Mouse (Mus musculus) ovary, adult 18-20 months (tissue): ENCODE results near the gene Gm49322.
A peak's percentile ranks its signal among the peaks of the same experiment; 100 is the strongest.

Experiments used
- DNase-seq: peaks from one replicate; pipeline ENCODE4 v3.0.0; 2022; ENCODE audit warnings: low spot score, mixed read lengths

Gene Gm49322

DNA sequence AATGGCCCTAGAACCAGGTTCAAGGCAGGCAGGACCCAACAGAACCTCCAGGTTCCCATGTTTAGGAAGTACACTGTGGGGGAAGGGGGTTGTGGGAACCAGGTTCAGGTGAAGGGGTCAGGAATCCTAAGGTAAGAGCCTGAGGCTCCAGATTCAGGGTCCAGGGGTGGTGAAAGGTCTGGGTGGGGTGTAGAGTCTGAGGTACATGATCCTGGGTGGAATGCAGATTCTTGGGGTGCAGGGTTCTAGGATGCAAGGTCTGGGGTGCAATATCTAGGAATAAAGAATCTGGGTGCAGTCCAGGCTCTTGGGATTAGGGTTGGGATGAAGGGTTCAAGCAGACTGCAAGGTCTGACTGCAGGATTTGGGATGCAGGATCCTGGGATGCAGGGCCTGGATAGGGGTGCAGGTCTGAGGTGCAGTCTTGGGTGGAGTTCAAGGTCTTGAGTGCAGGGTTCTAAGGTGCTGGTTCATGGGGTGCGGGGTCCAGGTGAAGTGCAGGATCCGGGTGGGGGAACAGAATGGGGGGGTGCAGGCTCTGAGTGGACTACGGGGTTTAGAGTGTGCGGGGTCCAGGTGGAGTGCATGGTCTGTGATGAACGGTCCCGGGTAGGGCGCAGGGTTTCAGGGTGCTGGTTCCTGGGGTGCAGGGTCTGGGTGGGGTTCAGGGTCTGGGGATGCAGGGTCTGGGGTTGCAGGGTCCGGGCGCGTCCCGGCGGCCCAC lies 49.7 kb downstream of the Gm49322 start:
- DNase-seq: no peak

DNA sequence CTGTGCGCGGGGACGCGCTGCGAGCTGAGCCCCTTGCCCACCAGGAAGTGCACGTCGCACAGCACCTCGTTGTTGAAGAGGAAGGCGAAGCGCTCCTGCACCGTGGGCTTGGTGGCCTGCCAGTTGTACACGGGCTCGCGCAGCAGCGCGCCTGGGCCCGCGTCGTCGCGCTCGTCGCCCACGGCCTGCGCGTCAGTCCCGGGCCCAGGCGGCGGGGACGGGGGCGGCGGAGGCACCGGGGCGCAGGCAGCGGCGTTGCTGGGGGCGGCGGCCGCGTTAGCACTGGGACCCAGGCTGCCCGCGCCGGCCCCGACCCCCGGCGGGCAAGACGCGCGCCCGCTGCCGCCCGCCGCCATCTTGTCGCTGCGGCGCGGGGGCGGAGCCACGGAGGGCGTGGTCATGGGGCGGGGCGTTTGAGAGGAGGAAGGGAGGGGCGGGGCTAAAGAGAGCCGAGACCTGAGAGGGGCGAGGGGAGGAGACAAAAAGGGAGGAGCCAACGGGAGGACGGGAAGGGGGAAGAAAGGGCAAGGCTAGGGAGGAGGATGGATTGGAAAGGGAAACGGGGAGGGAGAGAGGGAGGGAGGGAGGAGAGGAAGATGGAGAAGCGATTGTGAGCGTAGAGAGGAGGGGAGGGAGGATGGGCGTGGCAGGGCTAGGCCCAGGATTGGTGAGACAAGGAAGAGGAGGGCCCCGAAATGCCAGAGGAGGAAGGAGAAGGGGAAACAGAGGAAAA lies 50.5 kb downstream of the Gm49322 start:
- DNase-seq: peak; percentile 97

DNA sequence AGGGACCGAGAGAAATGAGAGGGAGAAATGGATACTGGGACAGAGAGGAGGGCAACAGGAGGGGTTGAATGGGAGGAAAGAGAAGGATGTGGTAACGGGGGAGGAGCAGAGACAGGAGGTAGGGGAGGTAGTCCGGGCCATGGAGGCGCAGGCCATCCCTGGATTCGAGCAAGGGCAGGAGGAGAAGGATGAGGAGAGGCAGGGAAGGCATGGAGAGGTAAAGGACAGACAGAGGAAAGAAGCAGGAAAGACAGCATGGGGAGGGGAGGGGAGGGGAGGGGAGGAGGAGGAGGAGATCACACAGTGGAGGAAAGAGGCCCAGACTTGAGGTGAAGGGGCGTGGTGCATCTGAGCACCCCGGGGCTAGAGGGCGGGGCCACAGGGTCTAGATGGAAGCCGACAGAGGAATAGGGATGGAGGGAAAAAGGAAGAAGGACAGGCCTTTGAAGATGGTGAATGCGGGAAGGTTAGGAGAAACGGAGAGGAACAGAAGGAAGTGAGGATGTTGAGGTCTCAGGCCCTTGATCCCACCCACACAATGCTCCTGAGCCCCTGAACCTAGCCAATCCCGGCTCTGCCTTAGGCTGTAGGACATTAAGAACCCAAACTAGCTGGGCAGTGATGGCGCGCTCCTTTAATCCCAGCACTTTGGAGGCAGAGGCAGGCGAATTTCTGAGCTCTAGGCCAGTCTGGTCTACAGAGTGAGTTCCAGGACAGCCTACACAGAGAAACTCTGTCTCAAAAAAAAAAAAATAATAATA lies 51.2 kb downstream of the Gm49322 start, which contains the start of gene Btbd2:
TSS of gene Btbd2 (minus strand) at position 209 of the 761 bp plus-strand sequence.
- no peak for DNase-seq

DNA sequence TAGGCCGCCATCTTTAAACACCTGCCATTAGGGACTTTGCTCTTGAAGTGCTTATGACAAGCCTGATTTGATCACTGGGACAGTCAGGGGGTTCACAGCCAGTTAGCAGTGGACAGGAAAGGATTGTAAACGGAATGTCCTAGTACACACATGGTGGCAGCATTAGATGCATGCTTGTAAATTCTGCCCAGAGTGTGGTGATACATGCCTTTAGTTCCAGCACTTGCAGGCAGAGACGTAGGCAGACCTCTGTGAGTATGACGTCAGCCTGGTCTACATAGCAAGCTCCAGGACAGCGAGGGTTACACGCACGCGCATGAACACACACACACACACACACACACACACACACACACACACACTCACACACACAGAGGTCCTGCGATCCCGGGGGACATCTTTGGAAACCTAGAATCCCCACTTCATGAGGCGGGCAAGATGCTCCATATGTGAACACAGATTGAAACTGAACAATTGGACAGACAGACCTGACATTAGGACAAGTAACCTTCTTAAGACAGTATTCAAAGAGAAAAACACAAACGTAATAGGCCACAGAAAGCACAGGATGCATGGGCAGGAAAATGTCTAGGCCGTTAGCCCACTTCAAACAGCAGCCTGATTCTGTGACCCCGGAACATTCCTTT lies 52.5 kb downstream of the Gm49322 start:
- no peak for DNase-seq

DNA sequence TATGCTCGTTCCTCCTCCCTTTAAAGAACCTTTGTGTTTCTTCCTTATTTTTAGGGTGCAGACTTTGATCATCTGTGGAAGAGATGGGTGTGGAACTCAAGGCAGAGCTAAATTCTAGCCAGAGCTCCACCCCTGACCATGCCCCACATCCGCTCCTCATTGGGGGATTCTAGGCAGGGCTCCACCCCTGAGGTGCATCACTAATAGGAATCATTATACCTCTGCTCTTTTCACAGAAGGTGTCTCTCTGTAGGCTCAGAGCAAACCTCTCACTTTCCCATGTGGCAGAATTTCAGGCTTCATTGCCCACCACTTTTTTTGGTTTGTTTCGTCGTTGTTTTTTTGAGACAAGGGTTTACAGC lies 53.0 kb downstream of the Gm49322 start:
- DNase-seq: no peak

DNA sequence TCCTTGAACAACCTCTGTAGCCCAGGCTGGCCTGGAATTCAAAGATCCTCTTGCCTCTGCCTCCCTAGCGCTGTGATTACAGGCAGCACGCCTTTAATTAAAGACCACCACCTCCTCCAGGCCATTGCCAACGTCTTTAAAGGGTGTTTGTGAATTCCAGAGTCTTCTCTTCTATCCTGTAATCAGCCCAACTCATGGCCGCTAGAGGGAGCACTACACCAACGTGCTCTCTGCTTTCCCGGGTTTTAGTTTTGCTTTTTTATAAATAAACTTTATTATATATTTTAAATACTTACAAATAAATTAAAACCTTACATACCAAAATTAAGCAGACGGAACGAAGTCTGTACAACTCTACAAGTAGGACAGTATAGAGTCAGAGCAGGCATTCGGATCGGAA lies 53.4 kb downstream of the Gm49322 start:
- no peak for DNase-seq

DNA sequence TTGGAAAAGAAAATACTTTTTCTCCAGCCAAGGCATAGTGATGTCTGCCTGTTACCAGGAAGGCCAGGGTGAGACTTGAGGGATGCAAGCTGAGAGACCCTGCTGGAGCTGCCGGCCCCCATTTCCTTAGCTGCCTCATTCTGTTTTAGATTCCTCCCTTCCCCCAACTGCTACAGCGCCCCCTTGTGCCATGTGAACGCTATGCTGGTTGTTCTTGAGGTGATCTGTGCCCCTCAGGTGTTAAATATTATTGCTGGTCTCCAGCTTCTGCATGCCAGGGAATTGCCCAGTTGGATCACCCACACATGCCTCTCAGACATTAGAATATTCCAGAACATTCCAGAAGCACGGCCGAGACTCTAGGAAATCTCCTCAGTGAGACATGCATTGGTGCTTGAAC lies 55.3 kb downstream of the Gm49322 start:
- DNase-seq: no peak

DNA sequence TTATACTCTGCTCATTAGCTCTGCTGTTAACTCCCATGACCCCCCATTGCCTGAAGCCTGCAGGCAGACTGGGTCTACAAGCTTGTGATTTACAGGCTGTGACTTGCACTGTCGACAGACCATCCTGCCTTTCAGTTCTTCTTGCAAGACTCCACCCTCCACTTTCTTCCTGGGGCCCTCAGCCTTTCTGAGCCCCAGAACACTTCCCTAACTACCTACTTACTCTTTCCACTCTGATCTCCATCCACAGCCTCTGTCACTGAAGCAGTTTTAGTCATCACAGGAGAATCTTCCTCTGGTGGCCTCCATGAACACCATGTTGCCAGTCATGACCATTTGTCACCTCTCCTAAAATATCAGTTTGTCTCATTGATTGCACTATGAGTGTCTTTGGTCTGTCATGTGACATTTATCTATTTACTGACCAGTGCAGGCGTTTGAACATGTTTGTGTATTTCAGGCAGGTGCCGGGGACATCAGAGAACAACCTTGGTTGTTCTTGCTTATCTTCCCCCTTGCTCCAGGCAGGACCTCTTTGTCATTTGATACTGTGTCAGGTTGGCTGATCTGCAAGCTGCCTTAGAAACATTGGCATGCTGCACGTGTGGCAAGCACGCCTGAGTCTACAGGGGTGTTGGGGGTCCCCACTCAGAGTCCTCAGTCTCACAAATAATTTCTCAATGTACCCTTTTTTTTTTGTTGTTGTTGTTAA lies 57.8 kb downstream of the Gm49322 start:
- DNase-seq: no peak

DNA sequence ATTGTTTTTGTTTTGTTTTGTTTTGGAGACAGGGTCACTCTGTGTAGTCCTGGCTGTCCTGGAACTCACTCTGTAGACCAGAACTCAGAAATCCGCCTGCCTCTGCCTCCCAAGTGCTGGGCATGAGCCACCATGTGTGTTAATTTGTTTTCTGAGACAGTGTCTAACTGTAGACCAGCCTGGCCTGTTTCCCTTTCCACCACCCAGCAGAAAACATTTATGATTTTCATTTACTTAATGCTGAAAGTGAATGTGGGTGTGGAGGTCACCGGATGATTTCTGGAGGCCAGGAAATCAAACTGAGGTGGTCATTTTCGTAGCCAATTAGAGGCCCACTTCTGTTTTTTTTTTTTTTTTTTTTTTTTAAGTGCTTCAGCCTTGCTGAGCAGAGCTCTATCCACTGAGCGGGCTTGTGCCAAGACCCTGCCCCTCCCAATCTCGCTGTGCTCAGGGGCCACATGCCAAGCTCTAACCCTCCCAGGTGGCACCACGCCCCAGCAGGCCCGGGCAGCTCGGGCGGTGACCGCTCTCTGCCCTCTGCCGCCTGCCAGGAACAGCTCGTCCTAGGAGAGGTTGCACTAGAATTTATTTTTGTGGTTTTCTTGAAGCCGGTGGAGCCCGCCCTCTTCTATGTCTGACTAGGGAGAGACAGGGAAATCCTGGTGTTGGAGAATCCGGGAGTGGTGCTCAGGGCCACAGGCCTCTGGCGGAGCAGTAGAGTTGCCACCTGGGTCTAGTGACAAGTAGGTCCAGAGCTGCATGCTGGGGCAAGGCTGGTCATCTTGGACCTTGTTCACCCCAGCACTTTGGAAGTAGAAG lies 58.6 kb downstream of the Gm49322 start:
- peak; percentile 85 for DNase-seq

DNA sequence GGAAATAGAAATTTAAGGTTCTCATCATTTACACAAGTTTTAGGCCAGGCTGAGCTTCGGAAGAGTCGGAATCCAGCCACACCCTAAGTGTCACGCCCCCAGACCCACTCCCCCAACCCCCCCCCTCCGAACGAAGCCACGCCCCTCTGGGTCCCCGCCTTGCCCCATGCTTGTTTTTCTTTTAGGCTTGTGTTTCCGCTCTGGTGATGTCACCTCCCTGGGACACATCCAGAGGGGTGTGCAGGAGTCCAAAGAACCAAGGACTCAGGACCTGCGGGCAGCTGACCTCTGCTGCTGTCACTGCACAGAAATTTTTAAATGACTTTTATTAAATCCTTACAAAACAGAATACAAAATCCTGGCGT lies 59.2 kb downstream of the Gm49322 start:
- peak; percentile 47 for DNase-seq
